Mouse (Mus musculus): ENCODE results near the gene Neurl3. TPM values are rescaled to one million over a fixed set of nuclear protein-coding genes. Genes with fewer than 3 reads are reported as not detected.

Neurl3 gene
- polyA plus RNA-seq, 1 experiment from 2014 or later: 2.4 TPM

DNA sequence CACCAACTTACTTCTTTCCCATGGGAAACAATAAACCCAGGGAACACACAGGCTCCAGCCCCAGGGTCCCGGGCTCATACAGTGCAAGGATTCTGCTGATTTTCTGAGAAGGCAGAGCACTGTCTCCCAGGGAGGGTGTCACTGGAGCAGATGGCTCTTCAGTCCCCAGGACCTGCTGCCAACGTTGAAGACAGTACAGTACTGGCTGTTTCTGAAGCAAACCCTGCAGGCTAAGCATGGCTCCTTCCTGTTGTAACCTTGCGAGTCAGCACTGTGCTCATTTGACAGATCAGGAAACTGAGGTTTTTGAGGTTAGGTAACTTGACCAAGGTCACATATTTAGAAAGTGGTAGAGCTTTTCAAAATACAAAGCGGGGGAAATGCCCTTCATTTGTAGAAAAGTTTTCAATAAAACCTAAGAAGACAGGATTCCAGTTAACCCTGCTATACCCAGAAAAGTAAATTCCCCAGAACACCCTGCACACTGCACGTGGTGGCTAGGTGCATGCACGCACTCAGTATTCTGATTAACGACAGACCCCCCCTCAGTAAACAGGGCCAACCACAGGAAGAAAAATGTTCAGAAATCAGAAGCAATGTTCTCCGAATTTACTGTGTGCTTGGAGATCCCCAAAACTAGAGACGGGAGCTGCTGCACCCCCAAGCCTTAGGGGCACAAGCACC is 22.1 kb upstream of the Neurl3 start:
- H3K4me2 ChIP-seq: no peak overlapping the region
- DNase-seq (no peak), ATAC-seq (ENCODE audit: low read depth) (no peak)
- H3K4me3 ChIP-seq (replicated peaks): no peak overlapping the region
- no peak overlapping the region for H3K27ac ChIP-seq
- no peaks in the 10 kb centered on the region for H3K9me3 ChIP-seq (replicated peaks)
- peaks cover 63% of the 10 kb centered on the region for H3K27me3 ChIP-seq
- H3K4me1 ChIP-seq (replicated peaks): no peaks in the 10 kb centered on the region
- H3K36me3 ChIP-seq: no peaks in the 10 kb centered on the region
- no peak overlapping the region for H3K9ac ChIP-seq
- WGBS (ENCODE audit: insufficient replicate concordance): 11% methylated on average over 9 of the region's 9 CpGs

DNA sequence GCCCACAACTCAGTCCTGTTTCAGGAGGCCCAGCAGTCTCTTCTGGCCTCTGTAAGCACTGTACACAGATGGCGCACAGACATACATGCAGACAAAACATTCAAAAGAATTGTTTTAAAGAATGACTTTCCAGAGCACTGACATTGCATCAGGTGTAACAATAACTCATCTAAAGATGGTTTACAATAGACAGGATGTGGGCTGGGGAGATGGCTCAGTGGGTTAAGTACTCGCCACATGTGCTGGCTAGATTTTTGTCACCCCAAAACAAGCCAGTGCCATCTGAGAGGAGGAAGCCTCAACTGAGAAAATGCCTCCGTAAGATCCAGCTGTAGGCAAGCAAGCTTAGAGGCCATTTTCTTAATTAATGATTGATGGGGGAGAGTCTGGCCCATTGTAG is 19.9 kb upstream of the Neurl3 start:
- H3K27me3 ChIP-seq: peaks cover 41% of the 10 kb centered on the region

DNA sequence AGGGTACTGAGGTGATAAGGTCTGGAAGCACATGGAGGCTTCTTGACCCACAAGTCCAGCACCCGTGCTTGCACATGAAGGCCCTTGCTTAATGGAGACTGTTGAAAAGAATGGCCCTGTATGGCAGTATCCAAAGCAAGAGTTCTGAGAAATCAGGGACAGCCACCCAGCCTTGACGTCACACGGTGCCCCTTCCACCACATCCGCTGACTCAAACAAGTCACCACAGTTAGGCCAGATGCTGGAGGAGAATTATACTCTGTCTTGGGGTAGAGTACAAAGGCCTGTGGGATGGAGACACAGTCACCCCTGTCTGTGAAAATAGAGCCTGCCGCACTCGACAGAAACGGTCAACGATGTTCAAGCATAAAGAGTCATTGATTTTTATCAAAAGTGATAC is 19.0 kb upstream of the Neurl3 start:
- H3K4me2 ChIP-seq: no peak overlapping the region
- no peaks in the 10 kb centered on the region for H3K9me3 ChIP-seq (replicated peaks)
- H3K27ac ChIP-seq: no peak overlapping the region
- no peaks in the 10 kb centered on the region for H3K36me3 ChIP-seq
- no peak for DNase-seq
- H3K9ac ChIP-seq: no peak overlapping the region
- H3K4me1 ChIP-seq (replicated peaks): no peaks in the 10 kb centered on the region
- H3K27me3 ChIP-seq: peaks cover 31% of the 10 kb centered on the region
- no peak for ATAC-seq (ENCODE audit: low read depth)
- no peak overlapping the region for H3K4me3 ChIP-seq (replicated peaks)
- 83% methylated on average over 8 of the region's 8 CpGs for WGBS (ENCODE audit: insufficient replicate concordance)

More for the DNA sequence above, 19.9 kb upstream of the Neurl3 start:
- WGBS (ENCODE audit: insufficient replicate concordance): 53% methylated on average over 3 of the region's 3 CpGs
- no peaks in the 10 kb centered on the region for H3K9me3 ChIP-seq (replicated peaks)
- H3K27ac ChIP-seq: no peak overlapping the region
- H3K4me2 ChIP-seq: no peak overlapping the region
- no peak for DNase-seq
- no peaks in the 10 kb centered on the region for H3K4me1 ChIP-seq (replicated peaks)
- H3K9ac ChIP-seq: no peak overlapping the region
- no peak for ATAC-seq (ENCODE audit: low read depth)
- no peaks in the 10 kb centered on the region for H3K36me3 ChIP-seq
- H3K4me3 ChIP-seq (replicated peaks): no peak overlapping the region

DNA sequence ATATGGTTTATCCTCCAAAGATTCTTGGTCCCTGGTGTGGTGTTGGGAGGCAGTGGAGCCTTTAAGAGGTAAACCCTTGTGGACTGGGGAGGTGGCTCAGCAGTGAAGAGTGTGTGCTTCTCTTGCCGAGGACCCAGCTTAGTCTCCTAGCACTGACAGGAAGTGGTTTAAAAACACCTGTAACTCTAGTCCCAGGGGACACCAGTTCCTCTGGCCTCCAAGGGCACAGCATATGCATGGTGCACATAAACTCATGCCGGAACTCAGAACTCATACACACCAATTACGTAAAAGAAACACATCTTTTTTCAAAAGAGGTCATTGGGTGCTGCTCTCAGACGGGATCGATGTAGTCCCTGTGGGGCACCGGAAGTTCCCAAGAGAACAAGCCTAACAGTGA is 7.4 kb upstream of the Neurl3 start:
- Histone ChIP-seq H3K36me3 (no peaks in the 10 kb centered on the region), H3K9ac (no peak overlapping the region), H3K9me3 (replicated peaks) (no peaks in the 10 kb centered on the region), H3K4me2 (no peak overlapping the region), H3K27me3 (no peaks in the 10 kb centered on the region), H3K27ac (no peak overlapping the region), H3K4me1 (replicated peaks) (no peaks in the 10 kb centered on the region), H3K4me3 (replicated peaks) (no peak overlapping the region)
- WGBS (ENCODE audit: insufficient replicate concordance): 71% methylated on average over 6 of the region's 6 CpGs
- DNase-seq: no peak
- no peak for ATAC-seq (ENCODE audit: low read depth)

DNA sequence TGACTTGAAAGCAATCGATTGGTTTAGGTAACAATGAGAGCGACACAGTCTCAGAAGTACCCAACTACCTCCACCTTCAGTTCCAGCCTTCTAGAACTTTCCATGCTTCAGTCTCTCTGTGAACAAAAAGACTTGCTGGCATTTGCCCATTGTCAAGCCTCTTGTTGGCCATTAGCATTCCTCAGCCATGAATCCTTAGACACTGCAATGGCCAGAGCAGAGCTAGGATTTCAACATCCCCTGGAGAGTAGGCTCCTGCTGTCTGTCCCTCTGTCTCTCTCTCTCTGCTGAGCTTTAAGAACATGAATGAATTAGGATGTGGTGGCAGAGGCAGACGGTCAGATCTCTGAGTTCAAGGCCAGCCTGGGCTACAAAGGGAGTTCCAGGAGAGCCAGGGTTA is 6.5 kb upstream of the Neurl3 start:
- no peak for ATAC-seq (ENCODE audit: low read depth)

DNA sequence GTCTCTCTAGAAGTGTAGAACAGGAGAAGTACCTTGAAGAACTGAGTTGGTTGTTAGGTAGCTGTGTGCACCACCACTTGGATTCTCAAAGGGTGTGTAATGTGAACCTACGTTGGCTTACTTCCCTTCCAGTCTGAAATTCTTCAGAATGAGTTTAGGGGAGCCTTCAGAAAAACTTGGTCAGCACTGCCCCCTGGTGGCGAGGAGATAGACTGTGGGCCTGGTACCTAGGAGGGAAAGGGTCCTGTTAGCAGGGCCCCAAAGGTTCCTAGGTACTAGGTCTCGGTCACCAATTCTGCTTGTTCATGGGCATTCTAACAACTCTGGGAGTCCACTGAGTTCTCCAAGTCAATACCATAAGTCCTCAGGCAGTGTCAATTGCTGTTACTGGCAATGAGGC is 4.7 kb upstream of the Neurl3 start:
- Histone ChIP-seq H3K4me3 (replicated peaks) (no peak overlapping the region), H3K9me3 (replicated peaks) (no peaks in the 10 kb centered on the region), H3K4me1 (replicated peaks) (peaks cover 24% of the 10 kb centered on the region), H3K27me3 (no peaks in the 10 kb centered on the region), H3K9ac (no peak overlapping the region), H3K4me2 (no peak overlapping the region), H3K36me3 (no peaks in the 10 kb centered on the region), H3K27ac (no peak overlapping the region)
- ATAC-seq (ENCODE audit: low read depth) (no peak), DNase-seq (peak; percentile 52)
- WGBS (ENCODE audit: insufficient replicate concordance): 18% methylated on average over 3 of the region's 3 CpGs

More for the DNA sequence above, 6.5 kb upstream of the Neurl3 start:
- Histone ChIP-seq H3K27me3 (no peaks in the 10 kb centered on the region), H3K27ac (no peak overlapping the region), H3K4me3 (replicated peaks) (no peak overlapping the region), H3K4me1 (replicated peaks) (peaks cover 7% of the 10 kb centered on the region), H3K36me3 (no peaks in the 10 kb centered on the region), H3K9ac (no peak overlapping the region), H3K9me3 (replicated peaks) (no peaks in the 10 kb centered on the region), H3K4me2 (no peak overlapping the region)
- 62% methylated on average over 3 of the region's 3 CpGs for WGBS (ENCODE audit: insufficient replicate concordance)
- DNase-seq: no peak

DNA sequence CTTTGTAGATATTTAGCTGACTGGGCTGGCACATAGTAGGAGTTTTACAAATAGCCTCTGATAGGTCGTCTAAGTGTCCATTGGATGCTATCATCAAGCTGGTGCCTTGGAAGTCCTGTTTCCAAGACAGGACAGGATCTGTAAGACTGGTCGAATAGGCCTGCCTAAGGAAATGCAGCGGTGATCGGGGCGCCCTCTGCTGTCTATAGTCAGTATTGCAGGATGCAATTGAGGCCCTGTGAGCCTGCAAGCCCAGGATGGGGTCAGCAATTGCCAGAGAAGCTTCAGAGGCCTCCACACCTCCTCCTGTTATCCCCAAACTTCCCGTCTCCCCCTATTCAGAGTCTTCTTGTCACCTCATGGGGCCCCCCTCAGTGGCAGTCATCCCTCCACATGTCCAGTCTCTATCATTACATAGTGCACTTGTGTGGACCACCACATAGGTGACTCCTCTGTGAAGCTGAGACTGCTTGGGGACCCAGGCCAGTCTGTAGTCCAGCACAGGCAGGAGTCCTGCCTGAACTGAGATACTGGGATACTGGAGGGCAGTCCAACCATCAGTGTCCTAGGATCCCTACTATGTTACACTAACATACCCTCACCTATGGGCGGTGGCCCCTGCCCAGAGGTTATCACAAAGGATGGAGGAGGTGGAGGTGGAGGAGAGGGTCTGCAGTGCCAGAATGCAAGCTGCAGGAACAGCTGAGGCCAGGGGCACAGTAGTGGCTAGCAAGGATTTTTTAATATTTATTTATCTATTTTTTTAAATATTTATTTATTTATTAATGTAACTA is 3.0 kb upstream of the Neurl3 start:
- ATAC-seq (ENCODE audit: low read depth) (no peak), DNase-seq (peak; percentile 46)
- no peaks in the 10 kb centered on the region for H3K9me3 ChIP-seq (replicated peaks)
- H3K4me1 ChIP-seq (replicated peaks): peaks cover 40% of the 10 kb centered on the region
- no peak overlapping the region for H3K4me2 ChIP-seq
- no peak overlapping the region for H3K4me3 ChIP-seq (replicated peaks)
- H3K9ac ChIP-seq: no peak overlapping the region
- H3K27ac ChIP-seq: no peak overlapping the region
- H3K36me3 ChIP-seq: no peaks in the 10 kb centered on the region
- no peaks in the 10 kb centered on the region for H3K27me3 ChIP-seq
- WGBS (ENCODE audit: insufficient replicate concordance): 21% methylated on average over 7 of the region's 7 CpGs

DNA sequence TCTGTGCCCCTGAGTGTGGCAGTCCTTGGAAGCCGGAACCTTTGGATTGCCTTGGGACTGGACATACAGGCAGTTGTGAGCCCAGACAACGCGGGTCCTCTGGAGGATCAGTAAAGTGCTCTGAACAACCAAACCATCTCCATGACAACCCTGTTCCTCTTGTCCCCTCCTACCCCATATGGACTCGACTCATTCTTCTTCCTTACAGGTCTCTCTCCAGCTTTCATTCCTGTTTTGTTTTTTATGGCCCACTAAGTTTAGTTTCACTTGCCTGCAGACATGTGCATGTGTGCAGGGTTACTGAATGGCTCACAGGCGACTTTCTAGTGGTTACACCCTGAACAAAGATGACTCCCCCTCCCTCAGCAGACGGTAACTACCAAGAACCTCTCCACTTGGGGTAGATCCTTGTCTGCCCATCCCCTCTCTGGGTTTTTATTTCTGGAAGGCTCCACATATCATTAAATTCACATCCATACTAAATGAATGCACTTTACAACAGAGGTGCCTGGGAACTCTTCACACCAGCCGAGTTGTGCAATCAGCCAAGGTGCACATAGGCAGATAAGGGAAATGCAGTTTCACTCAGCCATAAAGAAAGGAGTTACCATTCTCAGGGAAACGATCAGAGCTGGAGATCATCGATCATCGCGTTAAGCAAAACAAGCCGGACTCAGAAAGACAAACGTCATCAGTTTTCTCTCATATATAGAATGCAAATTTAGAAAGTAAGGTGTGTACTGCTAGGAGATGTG is 1.3 kb upstream of the Neurl3 start:
- H3K4me1 ChIP-seq (replicated peaks): peaks cover 56% of the 10 kb centered on the region
- no peaks in the 10 kb centered on the region for H3K9me3 ChIP-seq (replicated peaks)
- no peak overlapping the region for H3K4me2 ChIP-seq
- H3K36me3 ChIP-seq: no peaks in the 10 kb centered on the region
- no peaks in the 10 kb centered on the region for H3K27me3 ChIP-seq
- no peak overlapping the region for H3K27ac ChIP-seq
- ATAC-seq (ENCODE audit: low read depth) (peak; percentile 29; the same call in 1 of the 2 replicates), DNase-seq (peak; percentile 44)
- no peak overlapping the region for H3K9ac ChIP-seq
- WGBS (ENCODE audit: insufficient replicate concordance): 42% methylated on average over 13 of the region's 13 CpGs
- no peak overlapping the region for H3K4me3 ChIP-seq (replicated peaks)

DNA sequence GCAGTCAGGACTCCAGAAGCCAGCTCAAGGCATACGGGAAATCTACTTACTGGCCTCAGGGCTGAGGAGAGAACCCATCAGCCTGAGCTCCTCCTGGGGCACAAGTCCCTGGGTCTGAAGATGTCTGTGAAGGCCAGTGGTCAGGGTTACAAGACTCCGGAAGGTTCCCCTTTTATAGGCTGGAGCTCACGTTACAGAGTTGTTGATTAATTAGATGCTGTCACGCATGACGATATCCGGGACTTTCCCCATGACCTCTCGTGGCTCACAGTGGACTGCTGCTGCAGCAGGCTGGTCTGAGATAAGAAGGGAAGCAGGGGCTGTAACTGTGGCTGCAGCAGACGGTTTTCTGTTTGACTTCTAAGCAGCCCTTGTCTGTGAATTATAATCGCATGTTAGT is 1.2 kb downstream of the Neurl3 start:
- Histone ChIP-seq H3K9me3 (replicated peaks) (no peaks in the 10 kb centered on the region), H3K4me2 (peak overlapping the region; percentile 56), H3K27ac (peak overlapping the region; percentile 29; the same call in 1 of the 2 replicates), H3K27me3 (0 out of 2 replicates have a peak, but pooled peaks cover 11% of the 10 kb centered on the region), H3K4me1 (replicated peaks) (peaks cover 70% of the 10 kb centered on the region), H3K4me3 (replicated peaks) (peak overlapping the region; percentile 25), H3K36me3 (no peaks in the 10 kb centered on the region), H3K9ac (peak overlapping the region; percentile 36)
- WGBS (ENCODE audit: insufficient replicate concordance): 3% methylated on average over 9 of the region's 9 CpGs
- DNase-seq: peak; percentile 35
- ATAC-seq (ENCODE audit: low read depth): peak; percentile 38

DNA sequence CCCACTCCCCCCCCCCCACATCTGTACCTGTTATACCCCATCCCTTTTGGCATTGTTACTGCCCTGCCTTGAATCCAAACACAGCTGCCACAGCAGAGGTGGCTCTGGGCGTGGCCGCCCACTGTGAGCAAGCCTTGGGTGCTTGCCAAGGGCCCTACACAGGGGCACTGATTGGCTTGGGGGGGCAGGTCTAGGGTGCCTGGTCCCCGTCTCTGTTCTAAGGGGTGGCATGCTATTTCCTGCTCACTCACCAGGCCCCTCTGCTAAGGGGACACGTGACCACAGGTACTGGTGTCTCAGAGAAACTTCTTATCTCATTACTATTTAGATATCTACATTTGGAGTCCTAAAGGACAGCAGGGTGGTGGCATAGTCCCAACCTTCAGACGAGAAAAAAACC is 1.9 kb downstream of the Neurl3 start:
- 17% methylated on average over 5 of the region's 5 CpGs for WGBS (ENCODE audit: insufficient replicate concordance)
- no peak for DNase-seq
- 0 out of 2 replicates have a peak overlapping the region, but pooled peaks have one; percentile 8 for H3K4me3 ChIP-seq (replicated peaks)

More for the DNA sequence above, 1.9 kb downstream of the Neurl3 start:
- no peak overlapping the region for H3K27ac ChIP-seq
- H3K36me3 ChIP-seq: no peaks in the 10 kb centered on the region
- peak overlapping the region; percentile 56 for H3K4me2 ChIP-seq
- peaks cover 70% of the 10 kb centered on the region for H3K4me1 ChIP-seq (replicated peaks)
- no peaks in the 10 kb centered on the region for H3K9me3 ChIP-seq (replicated peaks)
- H3K27me3 ChIP-seq: 0 out of 2 replicates have a peak, but pooled peaks cover 11% of the 10 kb centered on the region
- ATAC-seq (ENCODE audit: low read depth): no peak
- peak overlapping the region; percentile 36 for H3K9ac ChIP-seq

All from liver, embryonic 13.5 days (tissue).